Mouse (Mus musculus) bone marrow, adult 2 months (tissue): ENCODE data around the gene Aaed1. TPM values are rescaled to one million over a fixed set of nuclear protein-coding genes. Genes with fewer than 3 reads are reported as not detected.

Source experiments
- H3K27ac ChIP-seq: fragments of 200-500 bp; 2 replicates; pipeline ENCODE4 v1.5.1; 2012; ENCODE audit warnings: low read depth, mild to moderate bottlenecking, control low read depth, inconsistent platforms, low read length; ENCODE audit not compliant: control insufficient read depth, poor library complexity, insufficient read depth
- H3K4me1 ChIP-seq: fragments of 200-500 bp; 2 replicates; pipeline ENCODE4 v1.6.1; 2011; ENCODE audit warnings: low read length; ENCODE audit not compliant: control insufficient read depth, insufficient read depth
- H3K4me3 ChIP-seq: fragments of 200-500 bp; replicated peaks from 2 replicates; pipeline ENCODE3; 2011; ENCODE audit warnings: mild to moderate bottlenecking, low read depth, low read length, control low read depth; ENCODE audit not compliant: control insufficient read depth
- CTCF ChIP-seq: fragments of 200-500 bp; IDR thresholded peaks from 2 replicates; pipeline ENCODE4 v1.5.1; 2011; ENCODE audit warnings: low read length, control low read depth; ENCODE audit not compliant: control insufficient read depth, insufficient read depth
- POLR2A ChIP-seq: fragments of 200-500 bp; IDR thresholded peaks from 2 replicates; pipeline ENCODE4 v1.6.1; 2011; ENCODE audit warnings: low read depth, mild to moderate bottlenecking, control low read depth, low read length, borderline replicate concordance; ENCODE audit not compliant: control insufficient read depth
- WGBS: fragments of 180-500 bp; shearing (Covaris S2); methylation state at CpG from one replicate; pipeline ENCODE4 v1.1.7; 2018; 5-methylcytosine and 5-hydroxymethylcytosine counted together
- polyA plus RNA-seq: library from polyadenylated mRNA; stranded (reverse); fragments of >200 nt; gene quantifications from 2 replicates; pipeline ENCODE4 v1.2.4, GENCODE M21; 2011; ENCODE audit warnings: low replicate concordance; ENCODE audit not compliant: missing spikeins, insufficient read depth, insufficient read length

Gene Aaed1
- polyA plus RNA-seq, 1 experiment, result 11.1 TPM

GRCm38 (mm10) chr13:64286321-64286720 lies 26.2 kb downstream of the Aaed1 start:
- H3K4me3 ChIP-seq, result no peak overlapping the region
- WGBS, result 72% methylated on average over 4 of the region's 4 CpGs
- TF ChIP-seq CTCF, result no peak
- TF ChIP-seq POLR2A, result no peak
- no peak overlapping the region for H3K27ac ChIP-seq
- no peaks in the 10 kb centered on the region for H3K4me1 ChIP-seq

- Histone ChIP-seq H3K4me3 (no peak overlapping the region), H3K4me1 (no peaks in the 10 kb centered on the region), H3K27ac (no peak overlapping the region)
- TF ChIP-seq CTCF (no peak), POLR2A (no peak)
- 89% methylated on average over 2 of the region's 2 CpGs for WGBS
These were observed 27.8 kb downstream of the Aaed1 start for GRCm38 (mm10) chr13:64284676-64285075.

GRCm38 (mm10) chr13:64280940-64281339 lies 31.6 kb downstream of the Aaed1 start:
- Histone ChIP-seq H3K4me3 (no peak overlapping the region), H3K27ac (no peak overlapping the region), H3K4me1 (no peaks in the 10 kb centered on the region; the same call in 1 of the 2 replicates)
- WGBS, result 56% methylated on average over 5 of the region's 5 CpGs
- no peak for TF ChIP-seq CTCF
- TF ChIP-seq POLR2A, result no peak

GRCm38 (mm10) chr13:64275754-64276127 lies 36.8 kb downstream of the Aaed1 start:
- Histone ChIP-seq H3K4me3 (no peak overlapping the region), H3K27ac (no peak overlapping the region), H3K4me1 (no peaks in the 10 kb centered on the region; the same call in 1 of the 2 replicates)
- WGBS, result 20% methylated on average over 9 of the region's 9 CpGs
- no peak for TF ChIP-seq POLR2A
- TF ChIP-seq CTCF, result no peak

DNA sequence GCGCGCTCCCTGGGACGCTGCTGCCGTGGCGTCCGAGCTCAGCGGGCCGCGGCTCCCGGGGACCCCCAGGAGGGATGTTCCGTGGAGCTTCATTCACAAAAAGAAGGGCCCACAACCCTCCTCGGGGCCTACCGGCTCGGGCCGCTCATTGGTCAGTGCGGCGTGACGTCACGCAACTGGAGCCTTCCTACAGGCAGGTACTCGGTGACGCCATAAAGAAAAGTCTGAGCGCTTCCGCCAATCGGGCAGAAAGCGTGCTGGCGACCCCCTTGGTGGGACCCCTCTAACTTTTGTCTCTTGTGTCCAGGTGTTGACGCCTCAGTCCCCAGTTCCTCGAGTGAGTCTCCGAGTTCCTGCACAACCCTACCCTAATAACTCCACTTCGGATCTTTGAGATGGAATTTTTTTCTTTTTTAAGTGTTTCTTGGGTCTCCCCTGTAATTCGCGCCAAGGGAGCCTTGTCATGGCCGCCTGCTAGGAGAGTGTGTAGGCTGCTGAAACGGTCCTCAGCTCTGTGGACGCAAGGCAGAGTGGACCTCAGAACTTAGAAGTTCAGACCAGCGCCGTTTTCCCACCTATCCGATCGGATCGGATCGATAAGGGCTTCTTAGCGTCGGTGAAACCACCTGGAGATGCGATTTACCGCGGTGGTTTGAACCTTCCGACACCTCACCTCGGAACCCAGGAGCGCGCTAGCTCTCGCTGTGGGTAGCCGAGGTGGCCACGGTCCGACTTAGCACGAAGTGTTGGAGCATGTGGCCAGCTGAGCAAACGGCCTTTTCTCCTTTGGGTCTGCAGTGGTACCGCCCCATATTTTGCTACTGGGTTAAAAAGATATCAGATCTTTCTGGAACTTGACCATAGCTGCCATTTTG lies 37.4 kb downstream of the Aaed1 start, which contains the start of gene Cdc14b:
Cdc14b (minus strand) TSS at position 412 of the 875 bp plus-strand sequence.
- WGBS, result 3% methylated on average over 57 of the region's 57 CpGs
- no peak for TF ChIP-seq POLR2A
- no peak for TF ChIP-seq CTCF
- Histone ChIP-seq H3K27ac (no peak within 1 kb of the TSS; the same call in 1 of the 2 replicates), H3K4me1 (no peaks in the 10 kb centered on the region; the same call in 1 of the 2 replicates), H3K4me3 (peak within 1 kb of the TSS; percentile 43)

DNA sequence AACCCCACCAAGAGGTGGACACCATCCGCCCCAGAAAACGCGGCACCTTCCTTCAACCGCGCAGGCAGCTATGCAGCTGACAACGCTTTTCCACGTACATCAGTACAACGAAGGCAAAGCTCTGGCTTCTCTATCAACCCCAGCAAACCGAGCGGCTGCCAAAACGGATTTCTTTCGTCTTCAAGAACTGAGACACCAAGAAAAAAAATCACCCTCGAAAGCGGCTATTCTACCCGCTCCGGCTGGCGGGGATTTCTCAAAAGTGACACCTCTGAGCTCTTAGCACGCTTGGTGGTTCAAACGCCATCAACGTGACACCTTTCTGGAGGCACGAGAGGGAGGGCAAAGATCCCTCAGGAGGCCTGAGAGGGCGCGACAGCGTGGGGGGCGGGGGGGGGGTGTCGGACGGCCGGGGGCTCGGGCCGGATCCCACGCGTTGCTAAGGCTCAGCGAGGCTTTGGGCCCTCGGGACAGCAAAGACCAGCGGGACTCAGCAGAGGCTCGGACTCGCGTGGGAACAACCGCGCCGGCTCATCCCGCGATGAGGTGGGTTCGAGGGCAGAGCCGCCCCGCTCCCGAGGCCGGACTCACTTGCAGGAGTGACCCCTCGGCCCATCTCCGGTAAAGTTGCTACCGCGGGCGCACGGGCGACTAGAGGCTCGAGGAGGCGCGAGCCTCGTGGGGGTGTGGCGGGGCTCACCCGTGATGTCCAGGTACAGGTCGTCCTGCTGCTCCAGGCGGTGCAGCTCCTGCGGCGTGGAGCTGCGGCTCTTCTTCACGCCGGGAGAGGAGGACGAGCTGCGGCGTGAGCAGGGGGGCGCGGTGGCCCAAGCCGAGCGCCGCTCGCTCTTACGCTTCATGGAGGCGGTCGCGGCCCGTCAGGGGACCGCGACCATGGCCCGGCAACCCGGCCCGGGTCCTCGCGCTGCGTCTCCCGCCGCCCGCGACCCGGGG lies 38.3 kb downstream of the Aaed1 start:
- peak overlapping the region; percentile 43 for H3K4me3 ChIP-seq
- H3K4me1 ChIP-seq, result no peaks in the 10 kb centered on the region; the same call in 1 of the 2 replicates
- TF ChIP-seq POLR2A (0 out of 2 replicates have a peak, but pooled peaks have one; percentile 9), CTCF (no peak)
- 1% methylated on average over 95 of the region's 95 CpGs for whole genome bisulfite sequencing
- H3K27ac ChIP-seq, result no peak overlapping the region

DNA sequence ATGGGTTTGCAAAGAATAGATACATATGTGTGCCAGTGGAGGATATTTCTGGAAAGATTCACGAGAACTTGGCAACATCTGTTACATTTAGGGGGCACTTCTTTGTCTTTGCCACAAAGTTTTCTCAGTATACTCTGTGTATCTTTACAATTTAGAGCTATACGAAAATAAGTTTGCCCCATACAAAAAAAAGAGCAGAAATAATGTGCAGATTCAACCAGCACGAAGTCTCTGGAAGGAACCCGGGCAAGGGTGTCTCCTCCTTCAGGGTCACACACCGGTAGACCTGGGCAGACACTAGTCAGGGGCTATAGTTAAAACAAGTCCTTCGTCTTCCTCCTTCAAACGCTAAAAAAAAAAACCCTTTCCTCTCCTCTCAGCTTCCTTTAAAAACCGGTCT lies 39.2 kb downstream of the Aaed1 start:
- H3K4me3 ChIP-seq, result no peak overlapping the region
- 37% methylated on average over 8 of the region's 8 CpGs for WGBS
- H3K27ac ChIP-seq, result no peak overlapping the region
- TF ChIP-seq CTCF, result no peak
- no peak for TF ChIP-seq POLR2A
- H3K4me1 ChIP-seq, result no peaks in the 10 kb centered on the region; the same call in 1 of the 2 replicates

DNA sequence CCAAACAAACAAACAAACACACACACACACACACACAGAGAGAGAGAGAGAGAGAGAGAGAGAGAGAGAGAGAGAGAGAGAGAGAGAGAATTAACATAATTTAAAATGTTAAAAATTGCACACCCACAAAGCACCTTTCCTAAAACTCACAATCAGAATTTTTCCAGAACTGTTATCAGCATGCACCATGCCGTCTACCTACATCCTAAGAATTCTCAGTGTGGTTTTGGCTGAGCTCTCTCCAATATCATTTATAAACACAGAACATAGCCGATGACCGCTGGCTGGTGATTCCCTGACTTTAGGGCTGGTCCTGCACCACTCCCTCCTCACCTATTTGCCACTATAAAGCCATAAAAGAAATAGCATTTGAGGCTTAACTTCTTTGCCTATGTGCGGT lies 44.1 kb downstream of the Aaed1 start:
- 69% methylated on average over 4 of the region's 4 CpGs for WGBS
- TF ChIP-seq CTCF (no peak), POLR2A (no peak)
- Histone ChIP-seq H3K27ac (no peak overlapping the region), H3K4me1 (no peaks in the 10 kb centered on the region), H3K4me3 (no peak overlapping the region)
